Mouse (Mus musculus) intestine, postnatal 0 days (tissue): ENCODE results near the gene Pla2g4a. TPM values are rescaled to one million over a fixed set of nuclear protein-coding genes. Genes with fewer than 3 reads are reported as not detected.

Source experiments
- ATAC-seq: fragments of 200-750 bp; cut with Nextera tagmentation; 2 replicates; pipeline ENCODE4 v1.8.0; 2017; ENCODE audit warnings: mild to moderate bottlenecking, moderate TSS enrichment, moderate library complexity
- H3K27ac ChIP-seq: fragments of 300-500 bp; sonication (generic); 2 replicates; pipeline ENCODE4 v1.5.1; 2014; ENCODE audit warnings: mild to moderate bottlenecking, low read depth, low read length, moderate library complexity
- H3K27me3 ChIP-seq: fragments of 300-500 bp; sonication (generic); replicated peaks from 2 replicates; pipeline ENCODE4 v1.6.1; 2014; ENCODE audit warnings: low read length, mixed read lengths; ENCODE audit not compliant: control insufficient read depth, insufficient read depth
- H3K36me3 ChIP-seq: fragments of 300-500 bp; sonication (generic); 2 replicates; pipeline ENCODE4 v1.6.1; 2014; ENCODE audit warnings: mild to moderate bottlenecking, moderate library complexity; ENCODE audit not compliant: control insufficient read depth, insufficient read depth
- H3K4me1 ChIP-seq: fragments of 300-500 bp; sonication (generic); replicated peaks from 2 replicates; pipeline ENCODE4 v1.6.1; 2014; ENCODE audit warnings: antibody characterized with exemption, low read length, mixed read lengths; ENCODE audit not compliant: control insufficient read depth, insufficient read depth
- H3K4me2 ChIP-seq: fragments of 300-500 bp; sonication (generic); replicated peaks from 2 replicates; pipeline ENCODE4 v1.6.1; 2014; ENCODE audit warnings: low read depth, mild to moderate bottlenecking, moderate library complexity
- H3K4me3 ChIP-seq: fragments of 300-500 bp; sonication (generic); 2 replicates; pipeline ENCODE4 v1.5.1; 2014; ENCODE audit warnings: low read depth, low read length
- H3K9ac ChIP-seq: fragments of 300-500 bp; sonication (generic); 2 replicates; pipeline ENCODE4 v1.6.1; 2014; ENCODE audit warnings: mild to moderate bottlenecking, low read depth, low read length
- H3K9me3 ChIP-seq: fragments of 300-500 bp; sonication (generic); 2 replicates; pipeline ENCODE4 v1.6.1; 2016; ENCODE audit warnings: mixed run types; ENCODE audit not compliant: control insufficient read depth
- CTCF ChIP-seq: sonication (generic); IDR thresholded peaks from 2 replicates; pipeline ENCODE4 v1.5.1; 2016; ENCODE audit warnings: low read depth, mild to moderate bottlenecking, control low read depth, antibody characterized with exemption, moderate library complexity
- WGBS: fragments of 180-500 bp; shearing (Covaris S2); extraction: QIAGEN DNeasy Blood & Tissue Kit; methylation state at CpG from one replicate; pipeline ENCODE4 v1.1.7; 2014; 5-methylcytosine and 5-hydroxymethylcytosine counted together
- polyA plus RNA-seq: library from polyadenylated mRNA; unstranded; fragments of >200 nt; fragmentation: Nextera tagmentation; extraction: Ambion mirVana; gene quantifications from 2 replicates; pipeline ENCODE4 v1.2.1, GENCODE M21; 2015

The Pla2g4a gene
- polyA plus RNA-seq, 1 experiment from 2014 or later, result 20.1 TPM

GRCm38 (mm10) chr1:149961425-149962303 is 574 bp upstream of the Pla2g4a start:
- no peaks in the 10 kb centered on the region for H3K27me3 ChIP-seq
- ATAC-seq, result no peak
- H3K4me1 ChIP-seq, result no peaks in the 10 kb centered on the region
- peak overlapping the region; percentile 65 for H3K4me2 ChIP-seq
- 58% methylated on average over 9 of the region's 9 CpGs for WGBS
- H3K9ac ChIP-seq, result no peak overlapping the region
- no peaks in the 10 kb centered on the region for H3K9me3 ChIP-seq
- no peaks in the 10 kb centered on the region for H3K36me3 ChIP-seq
- no peak overlapping the region; the same call in 1 of the 2 replicates for H3K27ac ChIP-seq
- TF ChIP-seq CTCF, result no peak
- H3K4me3 ChIP-seq, result 0 out of 2 replicates have a peak overlapping the region, but pooled peaks have one; percentile 49

GRCm38 (mm10) chr1:149960251-149960650 is 839 bp downstream of the Pla2g4a start:
- Histone ChIP-seq H3K4me1 (no peaks in the 10 kb centered on the region), H3K36me3 (no peaks in the 10 kb centered on the region), H3K4me2 (peak overlapping the region; percentile 65), H3K27ac (no peak overlapping the region), H3K27me3 (no peaks in the 10 kb centered on the region), H3K9ac (no peak overlapping the region), H3K4me3 (peak overlapping the region; percentile 49), H3K9me3 (no peaks in the 10 kb centered on the region)
- ATAC-seq, result no peak
- TF ChIP-seq CTCF, result no peak
- 86% methylated on average over 4 of the region's 4 CpGs for WGBS

- Histone ChIP-seq H3K9me3 (no peaks in the 10 kb centered on the region), H3K36me3 (no peaks in the 10 kb centered on the region), H3K4me1 (no peaks in the 10 kb centered on the region), H3K27ac (no peak overlapping the region), H3K9ac (no peak overlapping the region), H3K4me3 (no peak overlapping the region), H3K4me2 (no peak overlapping the region), H3K27me3 (no peaks in the 10 kb centered on the region)
- TF ChIP-seq CTCF, result no peak
- 45% methylated on average over 1 of the region's 1 CpGs for WGBS
- no peak for ATAC-seq
Observed at GRCm38 (mm10) chr1:149959069-149959468, 2.0 kb downstream of the Pla2g4a start.

GRCm38 (mm10) chr1:149955482-149955881 is 5.6 kb downstream of the Pla2g4a start:
- Histone ChIP-seq H3K9me3 (no peaks in the 10 kb centered on the region), H3K36me3 (no peaks in the 10 kb centered on the region), H3K9ac (no peak overlapping the region), H3K4me2 (no peak overlapping the region), H3K4me3 (no peak overlapping the region), H3K27me3 (no peaks in the 10 kb centered on the region), H3K27ac (no peak overlapping the region), H3K4me1 (no peaks in the 10 kb centered on the region)
- ATAC-seq, result no peak
- 70% methylated on average over 4 of the region's 4 CpGs for WGBS
- TF ChIP-seq CTCF, result no peak

DNA sequence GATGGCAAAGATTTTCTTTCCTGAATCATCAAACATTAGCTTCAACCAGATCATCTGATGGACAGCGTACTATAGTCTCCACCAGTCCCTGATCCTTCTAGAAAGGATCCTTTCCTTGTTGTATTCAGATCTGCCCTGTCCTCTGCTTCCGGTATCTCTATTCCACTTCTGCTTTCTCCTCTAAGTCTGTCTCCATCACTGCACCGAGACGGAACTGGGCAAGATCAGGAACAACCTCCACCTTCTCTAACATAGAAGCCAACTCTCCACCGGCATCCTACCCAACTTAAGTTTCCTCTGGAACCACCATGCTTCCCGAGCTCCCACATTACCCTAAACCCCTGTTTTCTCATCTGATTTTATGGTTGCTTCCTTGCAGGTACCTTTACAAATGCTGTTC is 7.1 kb downstream of the Pla2g4a start:
- no peak for ATAC-seq
- Histone ChIP-seq H3K4me1 (no peaks in the 10 kb centered on the region), H3K27ac (no peak overlapping the region), H3K27me3 (no peaks in the 10 kb centered on the region), H3K36me3 (no peaks in the 10 kb centered on the region), H3K4me2 (no peak overlapping the region), H3K9ac (no peak overlapping the region), H3K4me3 (no peak overlapping the region), H3K9me3 (no peaks in the 10 kb centered on the region)
- 85% methylated on average over 6 of the region's 6 CpGs for WGBS
- TF ChIP-seq CTCF, result no peak

GRCm38 (mm10) chr1:149952050-149952449 is 9.0 kb downstream of the Pla2g4a start:
- Histone ChIP-seq H3K4me2 (no peak overlapping the region), H3K27me3 (no peaks in the 10 kb centered on the region), H3K9ac (no peak overlapping the region), H3K4me3 (no peak overlapping the region), H3K4me1 (no peaks in the 10 kb centered on the region), H3K36me3 (no peaks in the 10 kb centered on the region), H3K27ac (no peak overlapping the region), H3K9me3 (no peaks in the 10 kb centered on the region)
- no peak for ATAC-seq
- TF ChIP-seq CTCF, result no peak
